Mouse (Mus musculus): ENCODE measurements around the gene Nck2.

DNA sequence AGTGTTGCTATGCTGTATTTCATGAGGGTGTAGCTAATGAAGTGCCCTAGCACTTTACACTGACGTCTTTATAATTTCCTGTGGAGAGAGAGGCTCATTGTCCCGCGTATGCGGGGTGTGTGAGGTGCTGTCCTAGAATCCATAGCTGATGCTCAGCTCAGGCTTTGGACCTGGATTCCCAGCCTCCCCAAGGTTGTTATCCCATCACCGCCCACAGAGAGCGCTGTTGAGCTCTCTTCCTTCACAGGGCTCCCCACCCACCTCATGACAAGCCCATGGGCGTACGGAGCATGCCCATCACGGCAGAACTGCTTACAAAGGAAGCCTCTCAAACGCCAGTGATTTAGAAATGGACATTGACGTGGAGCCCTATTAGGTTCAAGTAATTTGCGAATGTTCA lies 66.9 kb downstream of the Nck2 start:
- TF ChIP-seq CTCF (IDR thresholded peaks at IDR 0.05; ENCODE audit: borderline replicate concordance, control insufficient read depth, extremely low read depth, insufficient read depth, low read length, poor library complexity) (peak; percentile 40; the same call in 1 of the 2 replicates), POLR2A (IDR thresholded peaks at IDR 0.05; ENCODE audit: control insufficient read depth, extremely low read depth, insufficient read depth, low read length, poor library complexity) (no peak)
